Mouse (Mus musculus): ENCODE results near the gene Gdf15. TPM values are rescaled to one million over a fixed set of nuclear protein-coding genes. Genes with fewer than 3 reads are reported as not detected.

Gene Gdf15
- total and polyA plus RNA-seq, 3 experiments, result 0.15 to 0.63 TPM; not detected in 1

DNA sequence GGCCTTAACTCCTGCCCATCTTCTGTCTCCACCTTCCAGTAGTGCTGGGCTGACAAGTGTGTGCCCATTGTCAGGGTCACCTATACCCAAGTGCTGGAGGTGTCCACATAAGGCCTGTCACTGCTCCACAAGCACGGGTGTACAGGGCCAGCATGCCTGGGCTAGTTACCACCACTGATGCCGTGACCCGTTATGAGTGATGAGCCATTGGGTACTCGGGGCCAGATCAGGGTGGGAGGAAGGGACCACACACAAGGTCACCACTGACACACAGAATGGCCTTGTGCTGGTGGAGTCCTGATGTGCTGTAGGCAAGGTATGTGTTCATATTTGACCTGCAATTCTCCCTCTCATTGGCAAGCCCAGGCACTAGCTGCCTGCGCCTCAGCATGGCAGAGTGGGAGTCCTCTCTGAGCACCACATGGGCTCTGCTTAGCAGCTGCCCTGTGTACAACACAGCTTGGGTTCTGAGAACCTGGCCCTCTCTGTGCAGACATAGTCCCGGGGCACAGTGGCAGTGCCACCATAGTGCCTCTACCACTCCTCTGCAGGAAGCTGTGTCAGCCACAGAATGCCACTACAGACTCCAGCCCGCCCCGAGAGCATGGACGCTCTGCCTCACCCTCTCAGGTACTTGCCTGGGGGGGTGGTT lies 47.5 kb downstream of the Gdf15 start:
- peaks cover 2 to 12% of the 10 kb centered on the region in 2 experiments; a peak in 3 of 4 replicates for H3K36me3 ChIP-seq (ENCODE audit: control insufficient read depth in 1 of 2, insufficient read depth in 2 of 2, low read length in 2 of 2)
- peaks cover 5 to 9% of the 10 kb centered on the region in 2 experiments; a peak in 2 of 4 replicates for H3K4me1 ChIP-seq (ENCODE audit: control insufficient read depth in 1 of 2, insufficient read depth in 2 of 2, low read length in 2 of 2)
- H3K9ac ChIP-seq (ENCODE audit: control insufficient read depth, low read depth, low read length, poor library complexity, severe bottlenecking), result no peak overlapping the region
- DNase-seq (ENCODE audit: low read depth, low spot score), result no peak
- no peaks in the 10 kb centered on the region for H3K9me3 ChIP-seq (replicated peaks; ENCODE audit: insufficient read depth, low read length)
- no peak overlapping the region for H3K27ac ChIP-seq (ENCODE audit: control insufficient read depth, low read depth, low read length)
- H3K27me3 ChIP-seq (ENCODE audit: control insufficient read depth in 1 of 2, insufficient read depth in 2 of 2, low read length in 2 of 2), result no peaks in the 10 kb centered on the region
- TF ChIP-seq CHD1 (IDR thresholded peaks at IDR 0.05; ENCODE audit: low read depth, low read length) (no peak), MYC (IDR thresholded peaks at IDR 0.05; ENCODE audit: low read depth, low read length) (no peak), ZNF384 (IDR thresholded peaks at IDR 0.05; ENCODE audit: low read depth, low read length) (no peak), TCF12 (IDR thresholded peaks at IDR 0.05; ENCODE audit: low read depth, low read length) (no peak), UBTF (IDR thresholded peaks at IDR 0.05; ENCODE audit: borderline replicate concordance, insufficient read depth, low read depth, low read length) (no peak), KAT2A (conservative IDR thresholded peaks at IDR 0.05; ENCODE audit: low read depth, low read length) (no peak), JUND (IDR thresholded peaks at IDR 0.05; ENCODE audit: low read depth, low read length) (no peak), EP300 (IDR thresholded peaks at IDR 0.05; ENCODE audit: low read depth in 1 of 2, low read length in 2 of 2) (no peak), MEF2A (IDR thresholded peaks at IDR 0.05; ENCODE audit: extremely low read depth, insufficient replicate concordance, low read depth, low read length, poor library complexity, severe bottlenecking) (no peak), RCOR1 (IDR thresholded peaks at IDR 0.05; ENCODE audit: low read depth, low read length) (no peak), ZKSCAN1 (IDR thresholded peaks at IDR 0.05; ENCODE audit: low read depth, low read length) (no peak), BHLHE40 (IDR thresholded peaks at IDR 0.05; ENCODE audit: borderline replicate concordance, low read depth, low read length) (no peak)
- H3K79me2 ChIP-seq (ENCODE audit: control insufficient read depth, insufficient read depth, low read length, poor library complexity), result no peaks in the 10 kb centered on the region
- no peak overlapping the region for H3K4me3 ChIP-seq (ENCODE audit: control insufficient read depth in 1 of 2, insufficient read depth in 1 of 2, low read depth in 2 of 2, low read length in 2 of 2)

DNA sequence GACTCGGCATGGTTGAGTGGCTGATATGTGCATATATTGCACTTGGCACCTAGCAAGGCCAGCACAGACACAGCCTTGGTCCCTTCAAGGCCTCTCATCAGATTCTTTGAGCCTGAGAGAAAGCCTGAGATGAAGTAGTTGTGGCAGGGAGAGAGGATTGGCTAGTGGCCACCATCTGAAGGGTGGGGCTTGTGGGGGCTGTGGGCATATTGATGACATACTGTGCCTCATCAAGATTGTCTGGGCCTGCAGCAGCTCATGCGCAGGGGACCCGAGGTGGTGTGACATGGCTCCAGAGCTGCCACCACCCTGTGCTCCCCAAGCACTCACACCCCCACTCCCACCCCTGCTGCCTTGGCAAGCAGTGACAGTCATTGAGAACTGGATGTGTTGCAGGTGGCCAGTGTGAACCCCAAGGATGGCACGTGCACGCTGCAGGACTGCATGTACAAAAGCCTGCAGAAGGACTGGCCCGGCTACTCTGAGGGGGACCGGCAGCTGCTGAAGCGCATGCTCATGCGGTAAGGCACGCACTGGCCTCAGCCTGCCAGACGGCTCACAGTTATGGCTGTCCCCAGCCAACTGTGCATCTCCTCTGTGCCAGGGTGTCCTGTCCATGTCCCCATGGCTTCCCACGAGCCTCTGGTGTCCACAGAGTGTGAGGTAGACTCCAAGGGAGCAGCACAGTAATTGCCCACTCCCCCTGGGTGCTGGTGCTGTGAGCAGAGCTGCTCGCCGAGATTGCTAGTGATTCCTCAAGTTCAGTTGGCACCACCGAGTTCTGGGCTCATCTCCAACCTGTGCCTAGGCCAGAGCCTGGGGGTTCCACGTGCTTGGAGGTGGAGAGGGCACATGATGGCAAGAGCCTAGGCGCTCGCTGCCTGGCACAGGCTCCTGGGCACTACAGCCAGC lies 48.5 kb downstream of the Gdf15 start:
- TF ChIP-seq JUND (IDR thresholded peaks at IDR 0.05; ENCODE audit: low read depth, low read length) (no peak), USF1 (IDR thresholded peaks at IDR 0.05; ENCODE audit: low read depth, low read length) (no peak), ZMIZ1 (IDR thresholded peaks at IDR 0.05; ENCODE audit: low read depth, low read length) (no peak), GABPA (IDR thresholded peaks at IDR 0.05; ENCODE audit: low read depth, low read length) (no peak), ETS1 (IDR thresholded peaks at IDR 0.05; ENCODE audit: low read depth, low read length) (no peak), MYB (IDR thresholded peaks at IDR 0.05; ENCODE audit: low read depth, low read length) (no peak), RAD21 (IDR thresholded peaks at IDR 0.05; ENCODE audit: low read depth, low read length) (no peak), POLR2AphosphoS2 (IDR thresholded peaks at IDR 0.05; ENCODE audit: low read length) (no peak), ZKSCAN1 (IDR thresholded peaks at IDR 0.05; ENCODE audit: low read depth, low read length) (no peak), KAT2A (conservative IDR thresholded peaks at IDR 0.05; ENCODE audit: low read depth, low read length) (no peak), NRF1 (IDR thresholded peaks at IDR 0.05; ENCODE audit: insufficient read depth, low read depth, low read length, poor library complexity, severe bottlenecking) (no peak), POLR2A (IDR thresholded peaks at IDR 0.05; ENCODE audit: control insufficient read depth in 1 of 2, insufficient read depth in 1 of 2, low read depth in 1 of 2, low read length in 2 of 2, poor library complexity in 1 of 2) (no peak), ZC3H11A (IDR thresholded peaks at IDR 0.05; ENCODE audit: low read depth, low read length) (no peak), TCF12 (IDR thresholded peaks at IDR 0.05; ENCODE audit: low read depth, low read length) (no peak), MEF2A (IDR thresholded peaks at IDR 0.05; ENCODE audit: extremely low read depth, insufficient replicate concordance, low read depth, low read length, poor library complexity, severe bottlenecking) (no peak), POLR2AphosphoS5 (IDR thresholded peaks at IDR 0.05; ENCODE audit: borderline replicate concordance, low read depth, low read length) (no peak), NELFE (IDR thresholded peaks at IDR 0.05; ENCODE audit: low read depth, low read length) (no peak)
- Histone ChIP-seq H3K36me3 (ENCODE audit: control insufficient read depth in 1 of 2, insufficient read depth in 2 of 2, low read length in 2 of 2) (peaks cover 2 to 11% of the 10 kb centered on the region in 2 experiments; a peak in 3 of 4 replicates), H3K9me3 (replicated peaks; ENCODE audit: insufficient read depth, low read length) (no peaks in the 10 kb centered on the region), H3K4me1 (ENCODE audit: control insufficient read depth in 1 of 2, insufficient read depth in 2 of 2, low read length in 2 of 2) (peaks cover 5 to 9% of the 10 kb centered on the region in 2 experiments; a peak in 2 of 4 replicates), H3K9ac (ENCODE audit: control insufficient read depth, low read depth, low read length, poor library complexity, severe bottlenecking) (no peak overlapping the region), H3K4me3 (ENCODE audit: control insufficient read depth in 1 of 2, insufficient read depth in 1 of 2, low read depth in 2 of 2, low read length in 2 of 2) (no peak overlapping the region), H3K27me3 (ENCODE audit: control insufficient read depth in 1 of 2, insufficient read depth in 2 of 2, low read length in 2 of 2) (no peaks in the 10 kb centered on the region), H3K27ac (ENCODE audit: control insufficient read depth, low read depth, low read length) (no peak overlapping the region), H3K79me2 (ENCODE audit: control insufficient read depth, insufficient read depth, low read length, poor library complexity) (no peaks in the 10 kb centered on the region)
- DNase-seq (ENCODE audit: low read depth, low spot score), result no peak

All from MEL (cell line).